ENCODE assay signal across 27 mouse cellular contexts in the genomic region with DNA sequence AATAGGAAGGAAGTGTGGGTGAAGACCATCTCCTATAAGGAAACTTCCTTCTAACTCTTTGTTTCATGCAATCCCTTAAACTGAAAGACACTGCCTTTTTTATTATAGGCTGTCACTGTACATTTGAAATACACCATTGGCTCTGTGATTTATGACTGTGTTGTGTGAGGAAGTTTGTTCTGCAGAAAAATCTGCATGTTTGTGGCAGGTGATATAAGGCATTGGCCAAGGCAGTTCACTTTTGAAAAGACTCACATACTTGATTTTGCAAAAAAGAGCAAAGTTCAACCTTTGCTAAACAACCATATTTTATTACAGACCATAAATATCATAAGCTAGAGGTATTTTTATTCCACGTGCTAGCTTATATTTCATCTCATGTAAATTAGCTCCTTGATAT.
"Had no signal": no experiment of that assay in that cellular context is flagged by ENCODE, and none has a peak within 500 bp of the region (broad histone marks: within the 10 kb centered on the region; RNA-seq: fewer than 3 reads in every experiment).

No protein-coding gene starts in this region.

- DNase-seq: cerebellum, adult 18-20 months; cerebellum, adult 2 months; cerebellum, adult 8-10 months; cerebellum, adult 9-10 months; cerebellum, adult 9-11 months; cerebellum, postnatal 10 days; cerebellum, postnatal 14 days; cerebellum, postnatal 25 days; cerebellum, postnatal 36 days; embryo, embryonic 11 days; forebrain, postnatal 0 days; gastrocnemius, adult 2 months; gastrocnemius, postnatal 10 days; gastrocnemius, postnatal 14 days; gastrocnemius, postnatal 25 days; gastrocnemius, postnatal 36 days; heart, adult 18-20 months had no signal

- H3K27me3 ChIP-seq: embryonic facial prominence, embryonic 12.5 days; embryonic facial prominence, embryonic 13.5 days; embryonic facial prominence, embryonic 15.5 days; forebrain, embryonic 12.5 days; forebrain, embryonic 13.5 days; forebrain, embryonic 15.5 days had no signal

- H3K4me1 ChIP-seq: embryonic facial prominence, embryonic 10.5 days; embryonic facial prominence, embryonic 12.5 days; embryonic facial prominence, embryonic 13.5 days; embryonic facial prominence, embryonic 15.5 days; forebrain, embryonic 12.5 days; forebrain, embryonic 13.5 days; forebrain, embryonic 15.5 days had no signal

- H3K4me3 ChIP-seq: embryonic facial prominence, embryonic 10.5 days; embryonic facial prominence, embryonic 12.5 days; embryonic facial prominence, embryonic 13.5 days; embryonic facial prominence, embryonic 15.5 days; erythroblast, embryonic 14.5 days; forebrain, embryonic 12.5 days; forebrain, embryonic 13.5 days; forebrain, embryonic 15.5 days; gastrocnemius, adult 2 months had no signal

- H3K27ac ChIP-seq: embryonic facial prominence, embryonic 10.5 days; embryonic facial prominence, embryonic 12.5 days; embryonic facial prominence, embryonic 13.5 days; embryonic facial prominence, embryonic 15.5 days; forebrain, embryonic 12.5 days; forebrain, embryonic 13.5 days; forebrain, embryonic 15.5 days; gastrocnemius, adult 2 months had no signal

- H3K36me3 ChIP-seq: embryonic facial prominence, embryonic 10.5 days; embryonic facial prominence, embryonic 12.5 days; embryonic facial prominence, embryonic 13.5 days; embryonic facial prominence, embryonic 15.5 days; forebrain, embryonic 12.5 days; forebrain, embryonic 15.5 days had no signal

- H3K4me2 ChIP-seq: embryonic facial prominence, embryonic 12.5 days; embryonic facial prominence, embryonic 13.5 days; embryonic facial prominence, embryonic 15.5 days; forebrain, embryonic 12.5 days; forebrain, embryonic 13.5 days; forebrain, embryonic 15.5 days had no signal

- H3K9me3 ChIP-seq: embryonic facial prominence, embryonic 10.5 days; embryonic facial prominence, embryonic 12.5 days; forebrain, embryonic 15.5 days had no signal

- ATAC-seq: forebrain, embryonic 13.5 days; forebrain, embryonic 14.5 days; forebrain, embryonic 15.5 days; forebrain, embryonic 16.5 days; forebrain, postnatal 0 days had no signal

- H3K9ac ChIP-seq: embryonic facial prominence, embryonic 12.5 days; embryonic facial prominence, embryonic 13.5 days; embryonic facial prominence, embryonic 15.5 days; forebrain, embryonic 12.5 days; forebrain, embryonic 13.5 days; forebrain, embryonic 15.5 days; forebrain, postnatal 0 days had no signal
